Mouse (Mus musculus) liver, adult 2 months (tissue): Measurements from ENCODE around the gene Gm8206. TPM values are rescaled to one million over a fixed set of nuclear protein-coding genes. Genes with fewer than 3 reads are reported as not detected.
"Not testable (repeated sequence)": the region's sequence is repeated elsewhere in the genome, so short reads cannot be mapped to it uniquely, and the experiment has no call there.

ENCODE experiments used
- DNase-seq: peaks from one replicate; pipeline ENCODE4 v3.0.0-alpha.2; 2011; ENCODE audit warnings: low read depth, low spot score; ENCODE audit errors: extremely low read depth
- H3K27ac ChIP-seq: fragments of 200-500 bp; replicated peaks from 2 replicates; pipeline ENCODE4 v1.5.1; 2012; ENCODE audit warnings: low read depth, mild to moderate bottlenecking, control low read depth, inconsistent platforms, low read length; ENCODE audit not compliant: insufficient read depth
- H3K27me3 ChIP-seq: fragments of 200-500 bp; 2 replicates; pipeline ENCODE4 v1.6.1; 2012; ENCODE audit warnings: mild to moderate bottlenecking, moderate library complexity, low read length, inconsistent platforms; ENCODE audit not compliant: control insufficient read depth, insufficient read depth
- H3K36me3 ChIP-seq: fragments of 200-500 bp; 2 replicates; pipeline ENCODE4 v1.6.1; 2012; ENCODE audit warnings: low read length, inconsistent platforms; ENCODE audit not compliant: control insufficient read depth, insufficient read depth
- H3K4me1 ChIP-seq: fragments of 200-500 bp; 2 replicates; pipeline ENCODE4 v1.6.1; 2011; ENCODE audit warnings: low read length; ENCODE audit not compliant: control insufficient read depth, insufficient read depth
- H3K4me3 ChIP-seq: fragments of 200-500 bp; 2 replicates; pipeline ENCODE4 v1.5.1; 2011; ENCODE audit warnings: low read depth, mild to moderate bottlenecking, control low read depth, low read length, moderate library complexity; ENCODE audit not compliant: insufficient read depth
- H3K79me2 ChIP-seq: fragments of 200-500 bp; 2 replicates; pipeline ENCODE4 v1.6.1; 2012; ENCODE audit warnings: inconsistent platforms, mild to moderate bottlenecking, low read length, moderate library complexity; ENCODE audit not compliant: control insufficient read depth, insufficient read depth
- H3K9ac ChIP-seq: fragments of 200-500 bp; 2 replicates; pipeline ENCODE4 v1.6.1; 2012; ENCODE audit warnings: low read depth, mild to moderate bottlenecking, control low read depth, inconsistent platforms, low read length
- WGBS: fragments of 180-500 bp; shearing (Covaris S2); methylation state at CpG from one replicate; pipeline ENCODE4 v1.1.7; 2018; 5-methylcytosine and 5-hydroxymethylcytosine counted together
- polyA plus RNA-seq: library from polyadenylated mRNA; depleted of rRNA; stranded (reverse); fragments of >200 nt; gene quantifications from 2 replicates; pipeline ENCODE4 v1.2.3, GENCODE M21; 2012; rRNA removed
- total RNA-seq: library from RNA; depleted of rRNA; stranded (reverse); fragments of >200 nt; gene quantifications from 2 replicates; pipeline ENCODE4 v1.2.3, GENCODE M21; 2014; rRNA removed

Gene Gm8206
- total RNA-seq (not detected in 2 replicates), polyA plus RNA-seq (not detected in 2 replicates)

GRCm38 (mm10) chr14:6093842-6094241 lies at the start of gene Gm8206:
TSS of gene Gm8206 (minus strand) at chr14:6093942.
- H3K4me3 ChIP-seq, H3K79me2 ChIP-seq, H3K27me3 ChIP-seq, H3K9ac ChIP-seq, DNase-seq, H3K4me1 ChIP-seq, H3K27ac ChIP-seq, H3K36me3 ChIP-seq: not testable (repeated sequence)
- 82% methylated on average over 3 of the region's 3 CpGs for WGBS

GRCm38 (mm10) chr14:6125707-6126106 lies 32.0 kb upstream of the Gm8206 start, which contains the start of gene Gm3476:
TSS of gene Gm3476 (minus strand) at chr14:6125807.
- H3K9ac ChIP-seq, H3K4me1 ChIP-seq, DNase-seq, H3K36me3 ChIP-seq, H3K79me2 ChIP-seq, H3K4me3 ChIP-seq, H3K27me3 ChIP-seq, H3K27ac ChIP-seq: not testable (repeated sequence)
- no CpG with 5 or more reads among the region's 1 CpGs for WGBS

GRCm38 (mm10) chr14:6108272-6108925 lies 14.7 kb upstream of the Gm8206 start, which contains the start of gene Gm3468:
TSS of gene Gm3468 (minus strand) at chr14:6108665.
- H3K4me3 ChIP-seq, H3K27me3 ChIP-seq, H3K36me3 ChIP-seq, H3K4me1 ChIP-seq, H3K27ac ChIP-seq, H3K79me2 ChIP-seq, DNase-seq, H3K9ac ChIP-seq: not testable (repeated sequence)
- WGBS = 1% methylated on average over 45 of the region's 51 CpGs

GRCm38 (mm10) chr14:6107500-6107899 lies 13.8 kb upstream of the Gm8206 start:
- not testable (repeated sequence) for H3K4me1 ChIP-seq, H3K9ac ChIP-seq, H3K36me3 ChIP-seq, H3K27ac ChIP-seq, H3K79me2 ChIP-seq, H3K4me3 ChIP-seq, DNase-seq, H3K27me3 ChIP-seq
- WGBS = 14% methylated on average over 9 of the region's 9 CpGs

GRCm38 (mm10) chr14:6058167-6058566 lies 35.6 kb downstream of the Gm8206 start, which contains the start of gene Gm6337:
TSS of gene Gm6337 (minus strand) at chr14:6058267.
- not testable (repeated sequence) for H3K4me3 ChIP-seq, H3K9ac ChIP-seq, H3K27me3 ChIP-seq, H3K27ac ChIP-seq, H3K36me3 ChIP-seq, H3K79me2 ChIP-seq, DNase-seq, H3K4me1 ChIP-seq
- 77% methylated on average over 4 of the region's 4 CpGs for WGBS

- WGBS = 67% methylated on average over 7 of the region's 7 CpGs
- not testable (repeated sequence) for H3K4me1 ChIP-seq, H3K36me3 ChIP-seq, H3K27me3 ChIP-seq, DNase-seq, H3K27ac ChIP-seq, H3K79me2 ChIP-seq, H3K9ac ChIP-seq, H3K4me3 ChIP-seq
These were observed 106.6 kb downstream of the Gm8206 start for GRCm38 (mm10) chr14:5987136-5987535.

- not testable (repeated sequence) for H3K4me3 ChIP-seq, DNase-seq, H3K9ac ChIP-seq, H3K27me3 ChIP-seq, H3K36me3 ChIP-seq, H3K4me1 ChIP-seq, H3K79me2 ChIP-seq, H3K27ac ChIP-seq
- 55% methylated on average over 2 of the region's 2 CpGs for WGBS
These were observed 114.7 kb downstream of the Gm8206 start, which contains the start of gene Gm3453 for GRCm38 (mm10) chr14:5979037-5979436. TSS of gene Gm3453 (minus strand) at chr14:5979137.

Other genes starting within 250 kb of the Gm8206 start
- not detected in 2 replicates for gene Gm8237, start 213.6 kb downstream of the Gm8206 start, total RNA-seq
- not detected in 2 replicates for gene Gm8237, start 213.6 kb downstream of the Gm8206 start, polyA plus RNA-seq
- 0.18 TPM in 1 of 2 replicates, not detected in the other for gene Gm3248, start 132.2 kb downstream of the Gm8206 start, total RNA-seq
- gene Gm3248, start 132.2 kb downstream of the Gm8206 start, polyA plus RNA-seq = not detected in 2 replicates
- gene Gm3453, start 114.8 kb downstream of the Gm8206 start, total RNA-seq = not detected in 2 replicates
- not detected in 2 replicates for gene Gm3453, start 114.8 kb downstream of the Gm8206 start, polyA plus RNA-seq
- gene Gm6337, start 35.7 kb downstream of the Gm8206 start, total RNA-seq = not detected in 2 replicates
- gene Gm6337, start 35.7 kb downstream of the Gm8206 start, polyA plus RNA-seq = not detected in 2 replicates
- not detected in 2 replicates for gene Gm3468, start 14.7 kb upstream of the Gm8206 start, total RNA-seq
- gene Gm3468, start 14.7 kb upstream of the Gm8206 start, polyA plus RNA-seq = not detected in 2 replicates
- not detected in 2 replicates for gene Gm3476, start 31.9 kb upstream of the Gm8206 start, total RNA-seq
- gene Gm3476, start 31.9 kb upstream of the Gm8206 start, polyA plus RNA-seq = not detected in 2 replicates
- gene Gm21560, start 125.3 kb upstream of the Gm8206 start, total RNA-seq = not detected in 2 replicates
- gene Gm21560, start 125.3 kb upstream of the Gm8206 start, polyA plus RNA-seq = not detected in 2 replicates
- not detected in 2 replicates for gene Gm3411, start 193.3 kb upstream of the Gm8206 start, total RNA-seq
- not detected in 2 replicates for gene Gm3411, start 193.3 kb upstream of the Gm8206 start, polyA plus RNA-seq
- gene Gm21103, start 210.9 kb upstream of the Gm8206 start, total RNA-seq = not detected in 2 replicates
- gene Gm21103, start 210.9 kb upstream of the Gm8206 start, polyA plus RNA-seq = not detected in 2 replicates
- not detected in 2 replicates for gene Gm3618, start 249.7 kb upstream of the Gm8206 start, total RNA-seq
- not detected in 2 replicates for gene Gm3618, start 249.7 kb upstream of the Gm8206 start, polyA plus RNA-seq